Mouse (Mus musculus) embryonic facial prominence, embryonic 15.5 days (tissue): ENCODE measurements around the gene Dis3l2. TPM values are rescaled to one million over a fixed set of nuclear protein-coding genes. Genes with fewer than 3 reads are reported as not detected.
A peak's percentile ranks its signal among the peaks of the same experiment; 100 is the strongest.

Source experiments
- ATAC-seq: fragments of 200-750 bp; cut with Nextera tagmentation; 2 replicates; pipeline ENCODE4 v1.8.0; 2017; ENCODE audit warnings: low read depth, moderate TSS enrichment; ENCODE audit not compliant: insufficient number of reproducible peaks, low FRiP score, low TSS enrichment
- H3K27ac ChIP-seq: fragments of 300-500 bp; sonication (generic); replicated peaks from 2 replicates; pipeline ENCODE4 v1.5.1; 2015; ENCODE audit warnings: mild to moderate bottlenecking, inconsistent platforms
- H3K27me3 ChIP-seq: fragments of 300-500 bp; sonication (generic); 2 replicates; pipeline ENCODE4 v1.6.1; 2015; ENCODE audit warnings: inconsistent platforms
- H3K36me3 ChIP-seq: fragments of 300-500 bp; sonication (generic); 2 replicates; pipeline ENCODE4 v1.6.1; 2015; ENCODE audit warnings: mild to moderate bottlenecking, inconsistent platforms
- H3K4me1 ChIP-seq: fragments of 300-500 bp; sonication (generic); 2 replicates; pipeline ENCODE4 v1.6.1; 2015; ENCODE audit warnings: inconsistent platforms
- H3K4me2 ChIP-seq: fragments of 300-500 bp; sonication (generic); replicated peaks from 2 replicates; pipeline ENCODE4 v1.6.1; 2015; ENCODE audit warnings: mild to moderate bottlenecking, inconsistent platforms
- H3K4me3 ChIP-seq: fragments of 300-500 bp; sonication (generic); replicated peaks from 2 replicates; pipeline ENCODE4 v1.5.1; 2015; ENCODE audit warnings: mild to moderate bottlenecking, inconsistent platforms
- H3K9ac ChIP-seq: fragments of 300-500 bp; sonication (generic); 2 replicates; pipeline ENCODE4 v1.6.1; 2015; ENCODE audit warnings: inconsistent platforms
- H3K9me3 ChIP-seq: fragments of 300-500 bp; sonication (generic); replicated peaks from 2 replicates; pipeline ENCODE4 v1.6.1; 2016; ENCODE audit warnings: inconsistent platforms
- WGBS: fragments of 180-500 bp; shearing (Covaris S2); methylation state at CpG from one replicate; pipeline ENCODE4 v1.1.7; 2015; 5-methylcytosine and 5-hydroxymethylcytosine counted together
- polyA plus RNA-seq: library from polyadenylated mRNA; unstranded; fragments of >200 nt; fragmentation: Nextera tagmentation; extraction: Ambion mirVana; gene quantifications from 2 replicates; pipeline ENCODE4 v1.2.1, GENCODE M21; 2015

The Dis3l2 gene
- polyA plus RNA-seq, 1 experiment from 2014 or later: 26.0 TPM

GRCm38 (mm10) chr1:86736414-86736813 lies 32.8 kb downstream of the Dis3l2 start:
- Histone ChIP-seq H3K4me1 (no peaks in the 10 kb centered on the region), H3K4me2 (no peak overlapping the region), H3K4me3 (no peak overlapping the region), H3K9me3 (no peaks in the 10 kb centered on the region; the same call in 1 of the 2 replicates), H3K27me3 (no peaks in the 10 kb centered on the region), H3K36me3 (no peaks in the 10 kb centered on the region), H3K27ac (no peak overlapping the region), H3K9ac (no peak overlapping the region)
- no peak for ATAC-seq
- 93% methylated on average over 1 of the region's 1 CpGs for WGBS

- Histone ChIP-seq H3K9ac (no peak overlapping the region), H3K27ac (no peak overlapping the region; the same call in 1 of the 2 replicates), H3K4me2 (no peak overlapping the region), H3K4me3 (no peak overlapping the region), H3K36me3 (peaks cover 30% of the 10 kb centered on the region; the same call in 1 of the 2 replicates), H3K4me1 (peaks cover 4% of the 10 kb centered on the region; the same call in 1 of the 2 replicates), H3K9me3 (no peaks in the 10 kb centered on the region), H3K27me3 (no peaks in the 10 kb centered on the region)
- WGBS: 33% methylated on average over 3 of the region's 3 CpGs
- ATAC-seq: no peak
These were observed 39.3 kb downstream of the Dis3l2 start for GRCm38 (mm10) chr1:86742896-86743295.

- peaks cover 4% of the 10 kb centered on the region; the same call in 1 of the 2 replicates for H3K4me1 ChIP-seq
- no peak overlapping the region for H3K9ac ChIP-seq
- H3K4me3 ChIP-seq: no peak overlapping the region
- H3K9me3 ChIP-seq: no peaks in the 10 kb centered on the region
- 92% methylated on average over 2 of the region's 2 CpGs for WGBS
- ATAC-seq: no peak
- H3K4me2 ChIP-seq: no peak overlapping the region
- no peaks in the 10 kb centered on the region for H3K27me3 ChIP-seq
- H3K36me3 ChIP-seq: peaks cover 42% of the 10 kb centered on the region
- no peak overlapping the region for H3K27ac ChIP-seq
These were observed 43.4 kb downstream of the Dis3l2 start for GRCm38 (mm10) chr1:86747034-86747433.

GRCm38 (mm10) chr1:86750094-86750493 lies 46.5 kb downstream of the Dis3l2 start:
- Histone ChIP-seq H3K27ac (no peak overlapping the region), H3K36me3 (peaks cover 34% of the 10 kb centered on the region), H3K4me3 (no peak overlapping the region), H3K27me3 (no peaks in the 10 kb centered on the region), H3K9ac (no peak overlapping the region), H3K4me1 (no peaks in the 10 kb centered on the region), H3K9me3 (no peaks in the 10 kb centered on the region), H3K4me2 (no peak overlapping the region)
- ATAC-seq: no peak
- 91% methylated on average over 3 of the region's 3 CpGs for WGBS

GRCm38 (mm10) chr1:86753416-86753815 lies 49.8 kb downstream of the Dis3l2 start:
- H3K4me2 ChIP-seq: no peak overlapping the region
- no peaks in the 10 kb centered on the region for H3K9me3 ChIP-seq
- ATAC-seq: no peak
- 75% methylated on average over 8 of the region's 8 CpGs for WGBS
- H3K4me3 ChIP-seq: no peak overlapping the region
- H3K4me1 ChIP-seq: no peaks in the 10 kb centered on the region
- H3K9ac ChIP-seq: no peak overlapping the region
- no peak overlapping the region for H3K27ac ChIP-seq
- H3K36me3 ChIP-seq: peaks cover 9% of the 10 kb centered on the region
- H3K27me3 ChIP-seq: no peaks in the 10 kb centered on the region

- Histone ChIP-seq H3K36me3 (peaks cover 8% of the 10 kb centered on the region; the same call in 1 of the 2 replicates), H3K4me2 (no peak overlapping the region), H3K4me3 (no peak overlapping the region), H3K27me3 (no peaks in the 10 kb centered on the region), H3K9ac (no peak overlapping the region), H3K4me1 (no peaks in the 10 kb centered on the region), H3K27ac (no peak overlapping the region), H3K9me3 (no peaks in the 10 kb centered on the region)
- ATAC-seq: no peak
- 58% methylated on average over 3 of the region's 3 CpGs for WGBS
These were observed 50.7 kb downstream of the Dis3l2 start for GRCm38 (mm10) chr1:86754335-86754734.

GRCm38 (mm10) chr1:86758091-86758490 lies 54.5 kb downstream of the Dis3l2 start:
- H3K9ac ChIP-seq: no peak overlapping the region
- no peak overlapping the region for H3K4me2 ChIP-seq
- H3K4me1 ChIP-seq: no peaks in the 10 kb centered on the region
- 69% methylated on average over 6 of the region's 6 CpGs for WGBS
- no peak overlapping the region for H3K4me3 ChIP-seq
- no peaks in the 10 kb centered on the region for H3K9me3 ChIP-seq
- no peak for ATAC-seq
- H3K27ac ChIP-seq: no peak overlapping the region
- H3K36me3 ChIP-seq: 0 out of 2 replicates have a peak, but pooled peaks cover 5% of the 10 kb centered on the region
- H3K27me3 ChIP-seq: no peaks in the 10 kb centered on the region

- ATAC-seq: no peak
- no peaks in the 10 kb centered on the region for H3K4me1 ChIP-seq
- H3K4me3 ChIP-seq: no peak overlapping the region
- H3K27me3 ChIP-seq: no peaks in the 10 kb centered on the region
- no peak overlapping the region for H3K4me2 ChIP-seq
- no peaks in the 10 kb centered on the region for H3K9me3 ChIP-seq
- H3K27ac ChIP-seq: no peak overlapping the region
- peaks cover 11% of the 10 kb centered on the region; the same call in 1 of the 2 replicates for H3K36me3 ChIP-seq
- no peak overlapping the region for H3K9ac ChIP-seq
- 87% methylated on average over 6 of the region's 6 CpGs for WGBS
These were observed 58.6 kb downstream of the Dis3l2 start for GRCm38 (mm10) chr1:86762161-86762560.

- H3K4me3 ChIP-seq: no peak overlapping the region
- no peak for ATAC-seq
- H3K4me1 ChIP-seq: no peaks in the 10 kb centered on the region
- H3K9ac ChIP-seq: no peak overlapping the region
- H3K27me3 ChIP-seq: no peaks in the 10 kb centered on the region
- H3K27ac ChIP-seq: no peak overlapping the region
- H3K9me3 ChIP-seq: no peaks in the 10 kb centered on the region
- WGBS: 89% methylated on average over 2 of the region's 2 CpGs
- no peaks in the 10 kb centered on the region for H3K36me3 ChIP-seq
- H3K4me2 ChIP-seq: no peak overlapping the region
These were observed 97.6 kb downstream of the Dis3l2 start for GRCm38 (mm10) chr1:86801241-86801640.

GRCm38 (mm10) chr1:86811756-86812155 lies 108.1 kb downstream of the Dis3l2 start:
- ATAC-seq: peak; percentile 70; the same call in 1 of the 2 replicates
- H3K36me3 ChIP-seq: no peaks in the 10 kb centered on the region
- H3K27ac ChIP-seq: no peak overlapping the region
- no peak overlapping the region for H3K4me3 ChIP-seq
- H3K9me3 ChIP-seq: no peaks in the 10 kb centered on the region
- no peak overlapping the region for H3K4me2 ChIP-seq
- 58% methylated on average over 3 of the region's 3 CpGs for WGBS
- H3K4me1 ChIP-seq: no peaks in the 10 kb centered on the region
- H3K9ac ChIP-seq: no peak overlapping the region
- no peaks in the 10 kb centered on the region for H3K27me3 ChIP-seq

GRCm38 (mm10) chr1:86822266-86822665 lies 118.7 kb downstream of the Dis3l2 start:
- no peak overlapping the region for H3K4me2 ChIP-seq

GRCm38 (mm10) chr1:86834351-86834987 lies 130.9 kb downstream of the Dis3l2 start:
- Histone ChIP-seq H3K4me1 (peaks cover 8% of the 10 kb centered on the region; the same call in 1 of the 2 replicates), H3K27ac (no peak overlapping the region), H3K36me3 (no peaks in the 10 kb centered on the region), H3K9ac (no peak overlapping the region), H3K27me3 (no peaks in the 10 kb centered on the region), H3K4me2 (no peak overlapping the region), H3K9me3 (no peaks in the 10 kb centered on the region), H3K4me3 (no peak overlapping the region)
- no peak for ATAC-seq
- 57% methylated on average over 2 of the region's 2 CpGs for WGBS

More at GRCm38 (mm10) chr1:86822266-86822665, 118.7 kb downstream of the Dis3l2 start:
- Histone ChIP-seq H3K27ac (no peak overlapping the region), H3K9ac (no peak overlapping the region), H3K4me1 (no peaks in the 10 kb centered on the region), H3K27me3 (no peaks in the 10 kb centered on the region), H3K36me3 (no peaks in the 10 kb centered on the region), H3K9me3 (no peaks in the 10 kb centered on the region), H3K4me3 (no peak overlapping the region)
- WGBS: 58% methylated on average over 1 of the region's 1 CpGs
- no peak for ATAC-seq
